Mouse (Mus musculus) hindbrain, embryonic 11.5 days (tissue): ENCODE data around the gene Kyat1. TPM values are rescaled to one million over a fixed set of nuclear protein-coding genes. Genes with fewer than 3 reads are reported as not detected.

Experiments used
- ATAC-seq: fragments of 200-750 bp; cut with Nextera tagmentation; 2 replicates; pipeline ENCODE4 v1.8.0; 2017; ENCODE audit warnings: mild to moderate bottlenecking, moderate TSS enrichment, moderate library complexity; ENCODE audit not compliant: low FRiP score
- DNase-seq: peaks from one replicate; pipeline ENCODE4 v3.0.0-alpha.2; 2015; ENCODE audit warnings: low spot score
- H3K27ac ChIP-seq: fragments of 300-500 bp; sonication (generic); 2 replicates; pipeline ENCODE4 v1.5.1; 2014; ENCODE audit warnings: mild to moderate bottlenecking, low read depth, low read length
- H3K27me3 ChIP-seq: fragments of 300-500 bp; sonication (generic); 2 replicates; pipeline ENCODE4 v1.6.1; 2014; ENCODE audit warnings: mild to moderate bottlenecking, low read length, moderate library complexity, mixed read lengths; ENCODE audit not compliant: control insufficient read depth, insufficient read depth
- H3K36me3 ChIP-seq: fragments of 300-500 bp; sonication (generic); 2 replicates; pipeline ENCODE4 v1.6.1; 2014; ENCODE audit warnings: mild to moderate bottlenecking, low read length, moderate library complexity, mixed read lengths; ENCODE audit not compliant: control insufficient read depth, insufficient read depth
- H3K4me1 ChIP-seq: fragments of 300-500 bp; sonication (generic); replicated peaks from 2 replicates; pipeline ENCODE4 v1.6.1; 2014; ENCODE audit warnings: low read length, mixed read lengths; ENCODE audit not compliant: control insufficient read depth, insufficient read depth
- H3K4me2 ChIP-seq: fragments of 300-500 bp; sonication (generic); replicated peaks from 2 replicates; pipeline ENCODE4 v1.6.1; 2014; ENCODE audit warnings: mild to moderate bottlenecking, low read depth, low read length
- H3K4me3 ChIP-seq: fragments of 300-500 bp; sonication (generic); 2 replicates; pipeline ENCODE4 v1.5.1; 2014; ENCODE audit warnings: low read depth, low read length
- H3K9ac ChIP-seq: fragments of 300-500 bp; sonication (generic); 2 replicates; pipeline ENCODE4 v1.6.1; 2014; ENCODE audit warnings: low read depth, low read length
- H3K9me3 ChIP-seq: fragments of 300-500 bp; sonication (generic); 2 replicates; pipeline ENCODE4 v1.6.1; 2016; ENCODE audit warnings: low read length; ENCODE audit not compliant: control insufficient read depth
- WGBS: fragments of 180-500 bp; shearing (Covaris S2); extraction: QIAGEN DNeasy Blood & Tissue Kit; methylation state at CpG from one replicate; pipeline ENCODE4 v1.1.7; 2014; 5-methylcytosine and 5-hydroxymethylcytosine counted together
- polyA plus RNA-seq: library from polyadenylated mRNA; unstranded; fragments of >200 nt; fragmentation: Nextera tagmentation; extraction: Ambion mirVana; gene quantifications from 2 replicates; pipeline ENCODE4 v1.2.1, GENCODE M21; 2014

Gene Kyat1
- polyA plus RNA-seq, 1 experiment from 2014 or later = 9.4 TPM

DNA sequence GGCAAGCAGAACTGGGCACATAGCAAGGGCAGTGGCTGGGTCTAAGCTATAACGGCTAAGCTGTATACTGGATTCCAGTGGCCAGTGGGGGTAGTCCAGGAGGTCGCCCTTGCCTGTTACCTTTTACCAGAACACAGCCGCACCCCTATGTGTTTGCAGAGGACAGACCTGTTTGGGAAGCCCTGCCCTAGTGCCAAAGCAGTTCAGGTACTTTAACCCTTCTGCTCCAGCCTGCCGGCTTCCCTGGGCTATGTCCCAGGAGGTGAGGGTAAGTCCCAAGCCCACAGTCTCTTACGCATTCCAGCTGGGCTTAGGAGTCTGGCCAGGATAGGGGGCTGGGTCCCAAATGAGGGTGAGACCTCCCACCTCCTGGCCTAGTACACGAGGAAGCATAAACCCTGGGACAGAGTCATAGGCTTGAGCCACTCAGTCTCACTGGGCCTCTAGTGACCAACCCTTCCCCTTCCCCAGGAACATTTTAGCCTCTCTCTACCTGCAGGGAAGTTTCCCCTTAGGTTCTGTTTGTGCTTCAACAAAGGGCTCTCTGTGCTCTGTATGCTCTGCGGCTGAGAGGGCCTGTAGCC lies 39.0 kb upstream of the Kyat1 start:
- no peak overlapping the region for H3K9ac ChIP-seq
- H3K4me3 ChIP-seq = no peak overlapping the region
- H3K4me1 ChIP-seq = no peaks in the 10 kb centered on the region
- H3K36me3 ChIP-seq = 0 out of 2 replicates have a peak, but pooled peaks cover 7% of the 10 kb centered on the region
- H3K4me2 ChIP-seq = no peak overlapping the region
- ATAC-seq (no peak), DNase-seq (no peak)
- no peaks in the 10 kb centered on the region for H3K27me3 ChIP-seq
- WGBS = 82% methylated on average over 7 of the region's 7 CpGs
- no peak overlapping the region for H3K27ac ChIP-seq
- H3K9me3 ChIP-seq = no peaks in the 10 kb centered on the region

DNA sequence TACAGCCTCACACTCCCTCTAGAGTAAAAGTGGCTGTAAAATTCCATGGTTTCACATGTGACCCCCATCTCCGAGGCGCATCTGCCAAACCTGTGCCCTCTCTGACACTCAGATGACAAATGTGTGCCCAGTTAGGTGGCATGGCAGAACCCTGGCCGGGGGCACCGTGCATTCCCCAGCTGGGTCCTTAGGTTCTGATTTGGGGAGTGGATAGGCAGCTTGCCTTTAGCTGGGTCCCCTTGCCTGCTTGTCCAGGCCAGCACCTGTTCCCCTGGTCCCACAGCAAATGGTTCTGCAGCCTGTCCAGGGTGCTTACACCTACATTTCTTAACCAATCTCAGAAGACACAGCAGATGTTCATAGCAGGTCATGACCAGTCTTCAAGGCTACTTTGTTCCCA lies 37.7 kb upstream of the Kyat1 start:
- DNase-seq = no peak
- ATAC-seq = no peak
- no peak overlapping the region for H3K9ac ChIP-seq
- H3K4me1 ChIP-seq = peaks cover 8% of the 10 kb centered on the region; the same call in 1 of the 2 replicates
- 97% methylated on average over 4 of the region's 4 CpGs for WGBS
- no peak overlapping the region for H3K4me2 ChIP-seq
- no peak overlapping the region for H3K4me3 ChIP-seq
- no peak overlapping the region for H3K27ac ChIP-seq
- no peaks in the 10 kb centered on the region for H3K27me3 ChIP-seq
- H3K36me3 ChIP-seq = 0 out of 2 replicates have a peak, but pooled peaks cover 7% of the 10 kb centered on the region
- H3K9me3 ChIP-seq = no peaks in the 10 kb centered on the region

DNA sequence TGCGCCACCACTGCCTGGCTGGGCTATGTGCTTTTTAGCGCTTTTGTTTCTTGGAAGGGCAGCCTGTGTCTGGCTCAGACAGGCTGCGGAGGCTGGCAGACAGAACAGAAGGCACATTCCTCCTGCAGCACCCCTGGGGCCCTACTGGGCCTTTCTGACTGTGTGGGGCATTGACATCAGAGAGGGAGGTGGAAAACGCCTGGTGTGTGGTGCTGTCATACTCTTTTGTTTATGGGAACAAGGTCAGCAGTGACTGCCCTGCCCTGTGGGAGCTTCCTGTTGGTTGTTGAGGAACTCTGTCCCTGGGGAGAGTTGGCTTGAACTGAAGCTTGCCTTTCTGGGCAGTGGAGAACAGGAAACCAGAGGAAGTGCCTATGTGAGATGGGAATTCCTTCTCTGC lies 36.9 kb upstream of the Kyat1 start:
- no peaks in the 10 kb centered on the region for H3K27me3 ChIP-seq
- H3K36me3 ChIP-seq = 0 out of 2 replicates have a peak, but pooled peaks cover 7% of the 10 kb centered on the region
- DNase-seq (peak; percentile 27), ATAC-seq (no peak)
- no peak overlapping the region for H3K4me2 ChIP-seq
- no peak overlapping the region for H3K4me3 ChIP-seq
- no peaks in the 10 kb centered on the region for H3K9me3 ChIP-seq
- 37% methylated on average over 4 of the region's 4 CpGs for WGBS
- H3K27ac ChIP-seq = no peak overlapping the region
- peaks cover 8% of the 10 kb centered on the region; the same call in 1 of the 2 replicates for H3K4me1 ChIP-seq
- H3K9ac ChIP-seq = no peak overlapping the region

DNA sequence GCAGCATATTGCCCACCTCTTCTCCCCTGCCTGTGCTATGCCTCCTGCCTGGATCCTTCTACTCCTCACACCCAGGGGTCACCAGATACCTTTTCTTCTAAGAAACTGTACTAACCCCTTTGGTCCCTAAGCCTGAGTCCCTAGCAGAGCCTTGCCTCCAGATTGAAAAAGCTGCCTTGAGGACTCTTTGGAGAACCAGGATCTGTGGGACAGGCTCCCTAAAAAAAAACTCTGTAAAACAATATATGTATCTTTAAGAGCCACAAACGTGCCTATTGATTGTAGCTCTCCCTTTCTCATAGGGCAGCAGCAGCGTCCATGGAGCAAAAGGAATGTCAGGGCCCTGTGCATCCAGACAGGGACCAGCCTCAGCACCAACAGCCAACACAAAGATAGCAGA lies 34.6 kb upstream of the Kyat1 start, which contains the start of gene Gm28035:
TSS of gene Gm28035 (plus strand) at position 301 of the 400 bp plus-strand sequence.
- no peak within 1 kb of the TSS for H3K4me3 ChIP-seq

DNA sequence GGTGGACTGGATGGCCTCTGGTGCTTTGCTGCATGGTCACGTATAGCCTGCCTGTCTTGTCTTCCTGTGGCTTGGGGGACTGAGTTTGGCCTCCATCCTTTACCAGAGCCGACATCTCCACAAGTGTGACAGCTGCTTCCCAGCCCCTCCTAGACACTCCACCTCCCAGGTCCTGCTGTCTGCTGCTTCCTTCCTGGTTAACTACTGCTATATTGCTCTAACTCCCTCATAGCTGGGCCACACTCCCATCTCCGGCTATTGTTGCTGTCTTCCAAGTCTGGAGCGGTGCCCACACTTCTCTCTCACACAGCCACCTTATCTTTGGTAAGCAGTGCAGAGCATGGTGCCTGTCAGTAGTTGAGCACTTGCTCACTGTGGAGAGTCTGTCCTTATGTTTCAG lies 34.1 kb upstream of the Kyat1 start:
- Histone ChIP-seq H3K4me3 (no peak overlapping the region), H3K9me3 (no peaks in the 10 kb centered on the region), H3K4me2 (no peak overlapping the region), H3K4me1 (peaks cover 11% of the 10 kb centered on the region; the same call in 1 of the 2 replicates), H3K9ac (0 out of 2 replicates have a peak overlapping the region, but pooled peaks have one; percentile 21), H3K36me3 (0 out of 2 replicates have a peak, but pooled peaks cover 7% of the 10 kb centered on the region), H3K27me3 (no peaks in the 10 kb centered on the region), H3K27ac (no peak overlapping the region)
- WGBS = 92% methylated on average over 4 of the region's 4 CpGs
- ATAC-seq = no peak
- no peak for DNase-seq

More for the DNA sequence above, 34.6 kb upstream of the Kyat1 start, which contains the start of gene Gm28035:
- WGBS = 76% methylated on average over 2 of the region's 2 CpGs
- Histone ChIP-seq H3K9me3 (no peaks in the 10 kb centered on the region), H3K27ac (no peak within 1 kb of the TSS), H3K4me2 (no peak within 1 kb of the TSS), H3K27me3 (no peaks in the 10 kb centered on the region), H3K4me1 (peaks cover 11% of the 10 kb centered on the region; the same call in 1 of the 2 replicates), H3K9ac (0 out of 2 replicates have a peak within 1 kb of the TSS, but pooled peaks have one; percentile 21), H3K36me3 (0 out of 2 replicates have a peak, but pooled peaks cover 7% of the 10 kb centered on the region)
- ATAC-seq = no peak
- DNase-seq = no peak

DNA sequence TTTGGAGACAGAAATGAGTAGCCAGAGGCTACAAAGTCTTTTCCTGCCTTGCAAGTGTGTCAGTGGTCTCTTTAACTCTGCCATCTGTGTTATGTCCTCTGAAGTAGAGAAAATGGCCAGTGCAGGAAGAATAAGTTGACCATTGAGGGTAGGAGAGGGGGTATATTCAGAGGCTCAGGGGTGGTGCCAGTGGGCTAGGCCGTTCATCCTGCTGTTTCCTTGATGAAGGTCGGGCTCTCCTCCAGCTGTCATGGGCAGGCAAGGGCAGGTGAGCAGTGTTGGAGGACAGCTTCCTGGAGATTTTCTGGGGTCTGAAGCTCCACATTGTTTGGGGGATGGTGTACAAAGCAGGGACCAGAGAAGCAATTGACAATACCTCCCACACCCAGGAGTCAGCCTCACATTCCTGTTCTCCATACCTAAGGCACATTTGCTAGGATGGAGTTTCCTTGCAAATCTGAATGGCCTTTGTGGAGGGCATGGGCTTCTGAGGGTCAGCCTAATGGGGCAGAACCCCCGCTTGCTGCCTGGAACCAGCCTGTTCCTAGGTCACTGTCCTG lies 33.3 kb upstream of the Kyat1 start:
- 78% methylated on average over 3 of the region's 3 CpGs for WGBS
- H3K36me3 ChIP-seq = 0 out of 2 replicates have a peak, but pooled peaks cover 7% of the 10 kb centered on the region
- H3K4me3 ChIP-seq = peak overlapping the region; percentile 54

DNA sequence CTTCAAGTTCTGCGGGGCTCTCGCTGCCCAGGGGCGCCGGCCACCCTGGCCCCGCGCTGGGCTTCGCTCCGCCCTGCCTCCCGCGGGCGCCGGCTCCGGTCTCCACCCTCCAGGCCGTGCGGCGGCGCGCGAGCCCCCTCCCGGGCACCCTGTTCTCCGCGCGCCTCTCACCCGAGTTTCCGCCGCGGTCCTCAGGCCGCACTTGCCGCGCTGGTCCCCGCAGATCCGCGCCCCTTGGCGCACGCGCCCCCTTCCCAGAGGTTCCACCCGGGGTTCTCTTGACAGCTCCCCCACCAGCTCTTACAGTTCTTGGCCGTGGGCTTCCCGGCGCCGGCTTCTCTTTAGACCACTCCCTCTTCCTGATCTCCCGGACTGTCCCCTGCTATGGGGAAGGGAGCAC lies 32.2 kb upstream of the Kyat1 start:
- WGBS = 0% methylated on average over 39 of the region's 42 CpGs
- peak; percentile 92 for ATAC-seq
- H3K4me2 ChIP-seq = peak overlapping the region; percentile 86
- H3K27ac ChIP-seq = peak overlapping the region; percentile 86
- no peaks in the 10 kb centered on the region for H3K27me3 ChIP-seq
- peaks cover 11% of the 10 kb centered on the region; the same call in 1 of the 2 replicates for H3K4me1 ChIP-seq
- H3K9me3 ChIP-seq = no peaks in the 10 kb centered on the region
- H3K9ac ChIP-seq = peak overlapping the region; percentile 71
- peak overlapping the region; percentile 54 for H3K4me3 ChIP-seq
- DNase-seq = no peak
- 0 out of 2 replicates have a peak, but pooled peaks cover 7% of the 10 kb centered on the region for H3K36me3 ChIP-seq

More for the DNA sequence above, 33.3 kb upstream of the Kyat1 start:
- H3K4me1 ChIP-seq = peaks cover 11% of the 10 kb centered on the region; the same call in 1 of the 2 replicates
- H3K27ac ChIP-seq = no peak overlapping the region
- no peak for DNase-seq
- H3K4me2 ChIP-seq = peak overlapping the region; percentile 86
- no peaks in the 10 kb centered on the region for H3K9me3 ChIP-seq
- no peak for ATAC-seq
- H3K27me3 ChIP-seq = no peaks in the 10 kb centered on the region
- peak overlapping the region; percentile 71 for H3K9ac ChIP-seq

DNA sequence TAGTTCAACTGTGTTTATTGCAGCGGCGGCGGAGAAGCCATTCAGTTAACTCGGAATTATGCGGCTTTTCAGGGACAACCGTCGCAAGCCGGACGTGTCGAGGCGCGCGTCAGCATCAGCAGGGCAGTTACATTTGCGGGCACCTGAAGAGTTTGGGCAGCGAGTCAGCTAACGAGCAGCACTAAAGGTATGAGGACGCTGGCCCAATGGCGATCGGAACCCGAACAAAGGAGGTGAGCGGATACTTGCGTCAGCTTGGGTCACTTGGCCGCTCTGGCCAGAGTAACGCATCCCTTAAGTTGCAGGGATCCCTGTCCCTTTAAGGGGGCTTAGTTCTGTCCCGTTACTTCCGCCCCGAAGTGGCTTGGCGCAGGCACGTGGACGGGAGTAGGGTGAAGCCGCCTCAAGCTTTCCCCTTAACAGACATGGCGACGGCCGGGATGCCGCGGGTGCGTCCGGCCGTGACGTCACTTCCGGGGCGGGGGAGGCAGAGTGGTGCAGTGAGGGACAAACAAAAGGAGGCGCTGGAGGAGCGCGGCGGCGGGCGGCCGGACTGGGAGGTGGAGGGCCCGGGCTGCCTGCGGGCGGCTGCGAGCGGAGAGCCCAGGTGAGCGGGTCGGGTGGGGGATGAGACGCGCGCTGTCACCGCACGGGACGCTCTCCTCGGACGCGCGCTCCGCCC lies 31.7 kb upstream of the Kyat1 start, which contains the start of gene Lrrc8a:
TSS of gene Lrrc8a (plus strand) at position 517 of the 682 bp plus-strand sequence.
- peak; percentile 99 for DNase-seq
- ATAC-seq = peak; percentile 98
- Histone ChIP-seq H3K9ac (peak within 1 kb of the TSS; percentile 75), H3K27me3 (no peaks in the 10 kb centered on the region), H3K27ac (peak within 1 kb of the TSS; percentile 86), H3K4me2 (peak within 1 kb of the TSS; percentile 86), H3K9me3 (no peaks in the 10 kb centered on the region), H3K4me3 (peak within 1 kb of the TSS; percentile 54), H3K4me1 (peaks cover 11% of the 10 kb centered on the region; the same call in 1 of the 2 replicates), H3K36me3 (0 out of 2 replicates have a peak, but pooled peaks cover 7% of the 10 kb centered on the region)
- under 1% methylated on average over 58 of the region's 67 CpGs for WGBS
